Mouse (Mus musculus) ovary, postnatal 10 days (tissue): Measurements from ENCODE around the gene Zfhx3.

Source experiments
- DNase-seq: peaks from one replicate; pipeline ENCODE4 v3.0.0; 2022; ENCODE audit warnings: low spot score

Gene Zfhx3

DNA sequence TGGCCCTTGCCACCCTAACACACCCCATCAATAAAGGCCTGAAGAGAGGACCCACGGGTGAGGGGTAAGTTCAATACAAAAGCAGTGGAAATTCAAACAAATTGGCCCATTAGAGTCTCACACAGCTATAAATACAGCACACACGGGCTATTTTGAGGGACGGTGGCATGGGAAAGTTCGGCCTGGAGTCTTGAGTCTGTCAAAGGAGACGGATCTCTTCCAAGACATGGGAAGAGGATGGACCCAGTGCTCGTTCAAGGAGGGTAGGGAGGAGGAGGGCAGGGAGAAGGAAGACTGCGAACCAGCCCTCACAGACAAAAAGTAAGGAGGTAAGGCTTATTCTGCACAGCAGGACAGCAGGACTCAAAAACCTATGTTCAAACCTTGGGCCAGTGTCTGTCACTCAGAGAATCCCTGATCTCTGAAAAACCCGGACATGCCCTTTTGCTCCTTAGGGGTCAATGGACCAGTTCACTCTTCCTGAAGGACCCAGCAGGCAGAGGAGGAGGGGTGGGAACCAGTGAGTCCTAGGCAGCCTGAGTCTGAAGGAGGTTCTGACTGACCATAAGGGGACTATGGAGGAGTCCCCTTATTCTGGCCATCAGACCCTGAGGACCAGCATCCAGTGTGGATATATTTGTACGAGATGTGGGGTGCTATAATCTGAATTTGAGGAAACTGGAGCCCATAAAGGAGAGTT is 652.1 kb downstream of the Zfhx3 start:
- no peak for DNase-seq

GRCm38 (mm10) chr8:108595061-108595419 is 652.6 kb downstream of the Zfhx3 start:
- DNase-seq: no peak

GRCm38 (mm10) chr8:108595721-108596495 is 653.5 kb downstream of the Zfhx3 start:
- DNase-seq: no peak

DNA sequence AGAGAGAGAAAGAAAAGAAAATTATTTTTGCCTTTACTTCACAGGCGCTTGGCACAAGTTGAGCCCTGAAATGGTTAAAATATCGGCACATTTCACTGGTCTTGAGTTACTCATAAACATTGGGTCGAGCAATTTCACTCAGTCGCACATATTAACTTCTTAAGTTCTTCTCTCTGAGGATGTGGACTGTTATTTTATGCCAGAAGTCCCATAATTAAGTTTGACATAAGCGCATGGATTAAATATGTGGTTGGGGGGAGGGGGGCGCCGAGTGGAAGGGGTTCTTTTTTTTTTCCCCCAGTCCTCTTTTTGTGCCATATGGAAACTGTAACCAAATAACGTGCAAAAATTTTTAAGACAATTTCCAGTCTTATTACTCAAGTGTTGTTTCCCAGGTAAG is 656.6 kb downstream of the Zfhx3 start:
- DNase-seq: no peak

- DNase-seq: no peak
These were observed 657.1 kb downstream of the Zfhx3 start for GRCm38 (mm10) chr8:108599558-108599957.

DNA sequence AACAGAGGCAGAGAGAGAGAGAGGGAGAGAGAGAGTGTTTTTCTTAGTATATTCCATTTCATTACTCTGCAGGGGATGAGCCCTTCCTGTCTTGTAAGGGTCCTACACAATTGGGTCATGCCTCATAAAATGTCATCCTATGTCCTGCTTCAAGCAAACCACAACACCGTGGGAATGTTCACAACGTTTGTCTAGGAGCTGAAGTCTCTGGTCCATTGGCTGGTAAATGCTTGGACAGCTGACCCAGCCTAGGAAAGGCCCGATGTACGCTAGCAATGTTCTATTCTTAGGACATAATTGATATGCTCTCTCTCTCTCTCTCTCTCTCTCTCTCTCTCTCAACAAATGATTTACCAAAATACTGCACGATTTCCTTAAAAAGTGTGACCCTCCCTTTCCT is 666.2 kb downstream of the Zfhx3 start:
- DNase-seq: no peak

DNA sequence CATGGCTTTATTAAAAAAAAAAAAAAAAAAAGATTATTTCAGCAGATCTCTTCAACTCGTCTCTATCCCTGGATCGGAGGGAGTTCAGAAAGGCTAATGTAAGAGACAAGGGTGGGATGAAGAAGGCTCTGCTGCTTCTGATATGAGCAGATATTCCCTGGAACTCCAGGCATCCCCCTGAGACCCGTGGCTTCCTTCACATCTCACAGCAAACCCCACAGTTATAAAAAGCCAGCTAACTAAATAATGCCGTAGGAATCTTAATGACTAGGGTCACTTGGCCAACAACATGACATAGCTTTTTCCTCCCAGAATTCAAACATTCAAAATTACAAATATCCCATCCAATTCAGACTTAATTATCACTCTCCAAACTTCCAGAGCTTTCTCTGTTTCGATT is 666.7 kb downstream of the Zfhx3 start:
- no peak for DNase-seq

DNA sequence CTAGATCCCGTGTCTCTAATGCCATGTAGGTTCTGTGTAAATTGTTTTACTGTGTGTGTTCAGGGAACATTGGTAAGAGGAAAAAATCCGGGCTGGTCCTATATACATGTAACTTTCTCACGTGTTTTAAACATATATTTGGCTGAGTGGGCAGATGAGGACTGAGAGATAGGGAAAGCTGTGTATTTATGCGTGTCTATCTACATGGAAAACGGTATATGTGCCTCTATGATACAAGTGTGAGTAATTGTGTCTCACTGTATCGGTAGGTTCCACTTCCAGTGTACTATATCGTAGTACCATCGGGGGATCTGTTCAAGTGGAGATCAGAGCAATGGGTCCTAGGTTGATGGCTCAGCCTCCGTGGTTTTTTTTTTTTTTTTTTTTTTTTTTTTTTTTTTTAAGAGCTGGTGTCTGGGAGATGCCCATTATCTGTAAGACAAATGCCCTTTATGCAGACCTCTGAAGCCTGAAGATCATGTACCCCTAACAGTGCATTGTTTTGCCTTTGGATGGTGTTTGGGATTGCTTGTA is 668.8 kb downstream of the Zfhx3 start:
- no peak for DNase-seq

GRCm38 (mm10) chr8:108611792-108612413 is 669.5 kb downstream of the Zfhx3 start:
- no peak for DNase-seq

DNA sequence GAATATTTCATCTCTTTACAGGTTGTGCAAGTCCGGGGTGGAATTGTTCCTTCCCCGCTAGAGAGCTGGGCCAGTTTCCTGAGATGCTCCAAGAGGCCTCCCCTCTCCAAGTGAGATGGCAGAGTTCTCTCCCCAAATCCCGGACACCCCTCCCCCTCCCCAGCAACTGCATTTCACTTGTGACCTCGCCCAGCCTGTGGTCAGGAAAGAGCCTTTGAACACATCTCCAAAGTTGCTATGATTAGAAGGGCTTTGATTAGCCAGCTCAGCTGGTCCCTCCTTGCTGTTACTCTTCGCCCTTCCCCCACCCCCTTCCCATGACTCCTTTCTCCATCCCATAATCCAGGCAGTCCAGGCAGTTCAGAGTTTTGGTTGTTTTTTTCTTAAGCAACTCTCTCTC is 670.4 kb downstream of the Zfhx3 start:
- DNase-seq: no peak

DNA sequence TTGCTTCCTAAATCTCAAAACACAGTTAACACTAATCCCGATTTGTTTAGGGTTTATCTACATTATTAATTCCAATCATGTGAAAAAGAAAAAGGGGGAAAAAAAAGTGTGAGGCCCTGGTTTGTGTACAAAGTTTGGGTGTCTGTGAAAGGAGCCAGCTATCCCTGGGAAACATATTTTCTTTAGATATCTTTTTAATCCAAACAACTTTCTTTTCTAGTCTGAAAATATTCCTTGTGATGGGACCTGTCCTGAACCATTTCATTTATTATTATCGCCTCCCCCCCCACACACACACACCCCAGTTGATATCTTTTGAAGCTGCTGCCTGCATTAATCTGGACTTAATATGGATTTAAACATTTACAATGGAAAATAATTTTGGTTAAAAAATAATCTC is 670.8 kb downstream of the Zfhx3 start:
- no peak for DNase-seq

DNA sequence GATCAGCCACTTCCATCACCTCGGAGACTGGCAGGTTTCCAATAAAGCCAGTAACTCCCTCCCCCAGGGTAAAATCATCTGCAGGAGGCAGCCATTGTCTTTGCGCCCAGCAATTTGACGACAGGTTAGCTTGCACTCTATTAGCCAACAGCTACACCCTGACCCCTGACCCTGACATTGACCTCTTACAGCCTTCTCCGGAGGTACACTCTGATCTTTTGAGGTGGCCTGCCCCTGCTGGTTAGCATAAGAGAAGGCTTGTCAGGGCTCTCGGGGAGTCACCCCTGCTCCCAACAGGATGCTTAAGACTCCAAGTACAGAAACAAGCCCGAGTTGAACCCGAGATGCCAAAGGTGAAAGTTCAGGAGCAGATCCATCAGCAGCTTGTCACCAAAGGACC is 678.9 kb downstream of the Zfhx3 start:
- DNase-seq: no peak

- no peak for DNase-seq
These were observed 681.2 kb downstream of the Zfhx3 start for GRCm38 (mm10) chr8:108623660-108624059.

DNA sequence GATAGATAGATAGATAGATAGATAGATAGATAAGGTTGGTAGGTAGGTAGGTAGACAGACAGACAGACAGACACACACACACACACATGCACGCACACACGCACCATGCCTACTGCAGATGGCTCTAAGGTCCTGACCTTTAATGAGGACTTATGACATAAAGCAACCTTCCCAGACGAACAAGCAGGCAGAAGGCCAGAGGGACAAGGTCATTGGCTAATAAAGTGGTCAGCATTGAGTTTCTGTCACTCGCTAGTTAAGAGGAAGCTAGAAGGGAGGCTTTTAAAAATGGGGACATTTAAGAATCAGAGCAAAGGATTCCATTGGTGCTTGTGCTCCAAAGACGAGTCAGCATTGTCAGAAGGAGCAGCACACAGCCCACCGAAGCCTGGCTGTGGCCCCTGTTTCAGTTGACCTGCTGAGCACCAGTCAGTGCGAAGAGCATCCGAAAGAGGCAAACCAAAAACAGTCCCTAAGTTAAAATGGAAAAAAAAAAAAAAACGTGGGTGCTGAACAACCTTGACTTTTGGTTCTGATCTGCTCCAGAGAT is 683.2 kb downstream of the Zfhx3 start:
- DNase-seq: no peak

DNA sequence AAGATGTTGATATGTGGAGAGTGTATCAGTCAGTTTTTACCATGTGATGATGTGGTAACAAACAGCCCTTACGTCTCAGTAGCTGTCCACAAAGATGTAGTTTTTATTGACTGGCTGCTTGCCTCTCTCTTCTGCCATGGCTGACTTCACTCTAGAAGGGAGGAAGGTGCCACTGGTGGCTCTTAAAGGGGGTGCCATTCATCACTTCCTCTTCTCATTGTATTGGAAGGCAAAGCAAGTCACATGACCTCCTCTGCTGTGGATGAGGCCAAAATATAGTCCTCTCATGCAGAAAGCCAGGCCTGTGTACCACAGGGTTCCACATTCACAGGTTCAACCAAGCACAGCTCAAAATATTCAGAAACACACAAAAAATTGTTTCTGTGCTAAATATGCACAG is 688.6 kb downstream of the Zfhx3 start:
- DNase-seq: no peak

GRCm38 (mm10) chr8:108634282-108634681 is 691.8 kb downstream of the Zfhx3 start:
- DNase-seq: no peak

DNA sequence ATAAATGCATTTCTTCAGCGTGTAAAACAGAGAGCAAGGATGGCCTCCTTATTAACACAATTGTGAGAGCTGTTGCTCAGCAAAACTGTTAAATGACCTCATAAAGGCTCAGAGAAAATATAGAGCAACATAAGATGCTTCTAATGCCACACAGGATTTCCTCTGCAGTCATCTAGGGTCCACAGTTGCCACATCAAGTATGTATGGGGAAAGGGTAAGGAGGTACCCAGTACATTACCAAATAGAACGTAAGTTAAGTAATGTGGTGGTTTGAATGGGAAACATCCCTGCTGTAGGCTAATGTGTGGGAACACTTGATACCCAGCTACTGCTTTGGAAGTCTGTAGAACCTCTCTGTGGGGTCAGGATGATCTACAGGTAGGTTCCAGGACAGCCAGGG is 695.4 kb downstream of the Zfhx3 start:
- DNase-seq: no peak

DNA sequence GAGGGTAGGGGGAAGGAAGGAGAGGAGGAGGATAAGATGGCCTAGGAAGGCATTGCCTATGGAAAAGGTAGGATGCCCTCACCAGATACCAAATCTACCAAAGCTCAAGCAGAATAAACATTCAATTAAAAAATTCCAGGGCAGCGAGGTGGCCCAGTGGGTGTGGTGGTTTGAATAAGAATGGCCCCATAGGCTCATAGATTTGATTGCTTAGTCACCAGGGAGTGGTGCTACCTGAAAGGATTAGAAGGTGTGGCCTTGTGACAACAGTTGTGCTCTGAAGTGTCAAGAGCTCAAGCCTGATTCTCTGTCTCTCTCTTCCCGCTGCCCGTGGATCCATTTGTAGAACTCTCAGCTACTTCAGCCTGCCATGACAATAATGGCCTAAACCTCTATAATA is 703.2 kb downstream of the Zfhx3 start:
- DNase-seq: no peak

GRCm38 (mm10) chr8:108647556-108647955 is 705.1 kb downstream of the Zfhx3 start:
- DNase-seq: no peak

DNA sequence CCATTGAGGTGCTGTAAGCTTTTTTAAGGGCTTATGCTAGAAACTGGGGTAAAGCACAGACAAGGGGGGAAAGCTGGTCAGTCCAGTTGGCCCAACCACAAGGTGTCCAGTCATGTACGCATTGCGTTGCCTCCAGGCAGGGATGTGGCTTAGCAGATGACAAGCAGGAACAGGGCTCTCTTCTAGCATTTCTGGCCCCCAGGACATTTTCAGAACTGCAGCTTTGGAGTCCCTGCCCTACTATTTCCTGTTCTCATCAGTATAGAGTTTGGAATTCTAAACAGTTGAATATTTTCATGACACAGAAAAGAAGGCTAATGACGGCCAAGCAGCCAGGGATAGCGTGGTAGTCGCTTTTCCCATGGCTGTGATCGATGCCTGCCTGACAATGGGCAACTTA is 706.5 kb downstream of the Zfhx3 start:
- no peak for DNase-seq

DNA sequence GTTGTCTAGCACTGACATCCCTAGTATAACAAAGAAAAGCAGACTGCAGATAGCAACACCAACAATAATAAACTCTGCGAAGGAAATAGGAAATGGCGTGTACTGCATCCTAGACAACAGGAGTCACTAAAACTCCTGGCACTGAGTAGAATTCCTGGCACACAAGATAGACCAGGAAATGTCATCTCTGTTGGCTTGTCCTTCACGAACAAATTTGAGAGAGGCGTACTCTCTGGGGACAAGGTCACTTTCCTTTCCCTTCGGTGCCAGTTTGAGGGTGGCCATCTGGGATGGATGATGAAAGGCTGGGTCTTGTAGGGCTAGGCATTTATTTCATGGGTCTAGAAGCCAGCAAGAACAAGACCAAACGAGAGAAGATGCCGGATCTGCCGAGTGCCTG is 708.4 kb downstream of the Zfhx3 start:
- DNase-seq: no peak

DNA sequence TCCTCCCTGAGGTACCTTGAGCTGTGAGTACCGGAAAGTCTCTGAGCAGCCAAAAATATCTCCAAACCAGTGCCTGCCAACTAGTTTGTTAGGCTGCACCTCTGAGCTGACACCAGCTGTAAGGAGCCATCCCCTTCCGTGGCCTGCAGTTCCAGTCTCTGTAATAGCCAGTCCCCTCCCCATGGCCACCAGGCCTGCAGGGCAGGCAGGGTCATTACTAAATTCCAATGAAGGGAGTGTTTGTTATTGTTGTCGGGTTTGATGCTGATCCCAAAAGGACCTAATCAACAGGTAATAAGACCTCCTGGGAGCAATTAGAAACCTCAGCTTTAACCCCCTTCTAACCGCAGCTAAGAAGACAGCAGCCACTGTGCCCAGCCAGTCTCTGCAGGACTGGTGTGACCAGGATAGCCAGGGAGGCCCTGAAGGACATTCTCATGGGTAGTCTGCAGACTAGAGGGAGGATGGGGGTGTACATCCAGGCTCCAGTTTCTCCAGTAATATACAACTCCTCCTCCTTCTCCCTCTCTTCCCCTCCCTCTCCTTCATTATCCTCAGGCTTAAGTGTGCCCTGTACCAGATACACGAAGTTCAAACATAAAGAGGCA is 719.1 kb downstream of the Zfhx3 start:
- DNase-seq: no peak
